Mouse (Mus musculus): Measurements from ENCODE around the gene Gng5. TPM values are rescaled to one million over a fixed set of nuclear protein-coding genes. Genes with fewer than 3 reads are reported as not detected.

Gene Gng5
- total and polyA plus RNA-seq, 3 experiments, result 186 to 2,226 (median 266) TPM

DNA sequence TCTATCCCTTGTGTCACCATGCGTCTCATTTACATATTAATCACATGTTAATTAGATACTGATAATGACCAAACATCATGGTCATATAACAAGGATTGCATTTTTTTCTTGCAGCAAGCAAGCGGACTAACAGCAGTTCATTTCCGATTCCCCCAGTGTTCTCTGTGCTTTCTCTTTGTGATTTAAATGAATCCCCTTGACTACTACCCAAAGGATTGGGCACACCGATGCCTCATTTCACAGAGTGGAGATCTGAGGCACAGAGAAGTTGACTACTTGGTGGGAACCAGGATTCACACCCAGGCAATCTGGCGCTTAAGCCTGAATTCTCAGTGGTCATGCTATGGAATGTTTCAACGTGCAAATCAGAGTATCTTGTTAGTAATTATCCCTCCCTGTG lies 35.4 kb downstream of the Gng5 start:
- Histone ChIP-seq H3K4me3 (ENCODE audit: control insufficient read depth in 1 of 2, insufficient read depth in 1 of 2, low read depth in 2 of 2, low read length in 2 of 2) (no peak overlapping the region), H3K9me3 (replicated peaks; ENCODE audit: insufficient read depth, low read length) (no peaks in the 10 kb centered on the region), H3K27ac (ENCODE audit: control insufficient read depth, low read depth, low read length) (no peak overlapping the region), H3K36me3 (ENCODE audit: control insufficient read depth in 1 of 2, insufficient read depth in 2 of 2, low read length in 2 of 2) (no peaks in the 10 kb centered on the region), H3K4me1 (ENCODE audit: control insufficient read depth in 1 of 2, insufficient read depth in 2 of 2, low read length in 2 of 2) (no peaks in the 10 kb centered on the region), H3K9ac (ENCODE audit: control insufficient read depth, low read depth, low read length, poor library complexity, severe bottlenecking) (no peak overlapping the region), H3K79me2 (ENCODE audit: control insufficient read depth, insufficient read depth, low read length, poor library complexity) (no peaks in the 10 kb centered on the region), H3K27me3 (ENCODE audit: control insufficient read depth in 1 of 2, insufficient read depth in 2 of 2, low read length in 2 of 2) (no peaks in the 10 kb centered on the region)
- no peak for DNase-seq (ENCODE audit: low read depth, low spot score)
- TF ChIP-seq TBP (IDR thresholded peaks at IDR 0.05; ENCODE audit: low read depth, low read length) (no peak), SIN3A (IDR thresholded peaks at IDR 0.05; ENCODE audit: low read length) (no peak), RAD21 (IDR thresholded peaks at IDR 0.05; ENCODE audit: low read depth, low read length) (no peak), ZC3H11A (IDR thresholded peaks at IDR 0.05; ENCODE audit: low read depth, low read length) (no peak), EP300 (IDR thresholded peaks at IDR 0.05; ENCODE audit: low read depth in 1 of 2, low read length in 2 of 2) (no peak), ZMIZ1 (IDR thresholded peaks at IDR 0.05; ENCODE audit: low read depth, low read length) (no peak), USF1 (IDR thresholded peaks at IDR 0.05; ENCODE audit: low read depth, low read length) (no peak), MAX (IDR thresholded peaks at IDR 0.05; ENCODE audit: low read length) (no peak), GATA1 (IDR thresholded peaks at IDR 0.05; ENCODE audit: low read depth, low read length) (no peak), JUND (IDR thresholded peaks at IDR 0.05; ENCODE audit: low read depth, low read length) (no peak), ELF1 (IDR thresholded peaks at IDR 0.05; ENCODE audit: low read depth, low read length) (no peak), POLR2AphosphoS5 (IDR thresholded peaks at IDR 0.05; ENCODE audit: borderline replicate concordance, low read depth, low read length) (no peak), POLR2A (IDR thresholded peaks at IDR 0.05; ENCODE audit: control insufficient read depth in 1 of 2, insufficient read depth in 1 of 2, low read depth in 1 of 2, low read length in 2 of 2, poor library complexity in 1 of 2) (no peak), E2F4 (IDR thresholded peaks at IDR 0.05; ENCODE audit: borderline replicate concordance, low read depth, low read length) (no peak), ETS1 (IDR thresholded peaks at IDR 0.05; ENCODE audit: low read depth, low read length) (no peak), MYC (IDR thresholded peaks at IDR 0.05; ENCODE audit: low read depth, low read length) (no peak), CTCF (IDR thresholded peaks at IDR 0.05 in 2 of 3, conservative IDR thresholded peaks at IDR 0.05 in 1 of 3; ENCODE audit: control insufficient read depth in 1 of 3, insufficient read depth in 1 of 3, low read depth in 2 of 3, low read length in 3 of 3, poor library complexity in 1 of 3, severe bottlenecking in 1 of 3) (no peak), KAT2A (conservative IDR thresholded peaks at IDR 0.05; ENCODE audit: low read depth, low read length) (no peak)

- no peaks in the 10 kb centered on the region for H3K9me3 ChIP-seq (replicated peaks; ENCODE audit: insufficient read depth, low read length)
- no peaks in the 10 kb centered on the region for H3K36me3 ChIP-seq (ENCODE audit: control insufficient read depth in 1 of 2, insufficient read depth in 2 of 2, low read length in 2 of 2)
- H3K79me2 ChIP-seq (ENCODE audit: control insufficient read depth, insufficient read depth, low read length, poor library complexity), result no peaks in the 10 kb centered on the region
- no peaks in the 10 kb centered on the region for H3K4me1 ChIP-seq (ENCODE audit: control insufficient read depth in 1 of 2, insufficient read depth in 2 of 2, low read length in 2 of 2)
- no peak for DNase-seq (ENCODE audit: low read depth, low spot score)
- H3K27me3 ChIP-seq (ENCODE audit: control insufficient read depth in 1 of 2, insufficient read depth in 2 of 2, low read length in 2 of 2), result peaks cover 0 to 3% of the 10 kb centered on the region in 2 experiments; a peak in 2 of 4 replicates
- TF ChIP-seq RCOR1 (IDR thresholded peaks at IDR 0.05; ENCODE audit: low read depth, low read length) (no peak), POLR2AphosphoS5 (IDR thresholded peaks at IDR 0.05; ENCODE audit: borderline replicate concordance, low read depth, low read length) (no peak), POLR2A (IDR thresholded peaks at IDR 0.05; ENCODE audit: control insufficient read depth in 1 of 2, insufficient read depth in 1 of 2, low read depth in 1 of 2, low read length in 2 of 2, poor library complexity in 1 of 2) (no peak), POLR2AphosphoS2 (IDR thresholded peaks at IDR 0.05; ENCODE audit: low read length) (no peak), TAL1 (IDR thresholded peaks at IDR 0.05; ENCODE audit: low read length) (no peak), E2F4 (IDR thresholded peaks at IDR 0.05; ENCODE audit: borderline replicate concordance, low read depth, low read length) (no peak), USF1 (IDR thresholded peaks at IDR 0.05; ENCODE audit: low read depth, low read length) (no peak), ZMIZ1 (IDR thresholded peaks at IDR 0.05; ENCODE audit: low read depth, low read length) (no peak), MAZ (IDR thresholded peaks at IDR 0.05; ENCODE audit: low read depth, low read length) (no peak), ETS1 (IDR thresholded peaks at IDR 0.05; ENCODE audit: low read depth, low read length) (no peak), TCF12 (IDR thresholded peaks at IDR 0.05; ENCODE audit: low read depth, low read length) (no peak), USF2 (IDR thresholded peaks at IDR 0.05; ENCODE audit: borderline replicate concordance in 1 of 2, insufficient read depth in 1 of 2, low read depth in 1 of 2, low read length in 2 of 2) (no peak), EP300 (IDR thresholded peaks at IDR 0.05; ENCODE audit: low read depth in 1 of 2, low read length in 2 of 2) (no peak), MAFK (IDR thresholded peaks at IDR 0.05; ENCODE audit: borderline replicate concordance, low read depth, low read length) (no peak), HCFC1 (IDR thresholded peaks at IDR 0.05; ENCODE audit: low read depth, low read length) (no peak)
- no peak overlapping the region for H3K9ac ChIP-seq (ENCODE audit: control insufficient read depth, low read depth, low read length, poor library complexity, severe bottlenecking)
- no peak overlapping the region for H3K27ac ChIP-seq (ENCODE audit: control insufficient read depth, low read depth, low read length)
- H3K4me3 ChIP-seq (ENCODE audit: control insufficient read depth in 1 of 2, insufficient read depth in 1 of 2, low read depth in 2 of 2, low read length in 2 of 2), result no peak overlapping the region
These were observed 41.1 kb downstream of the Gng5 start for GRCm38 (mm10) chr3:146540521-146541273.

Measured in MEL (cell line).